35 mouse cellular contexts compared by ENCODE assay signal in genomic region chr9:35561583-35561982, GRCm38 (mm10). TPM values are rescaled to one million over a fixed set of nuclear protein-coding genes. Genes with fewer than 3 reads are reported as not detected.
A peak's percentile ranks its signal among the peaks of the same experiment; 100 is the strongest.
DNase-seq lines count a peak whose midpoint lies in the region; TF ChIP-seq lines count a peak whose summit lies in the region.
"Had no signal": no experiment of that assay in that cellular context is flagged by ENCODE, and none has a peak within 500 bp of the region (broad histone marks: within the 10 kb centered on the region; RNA-seq: fewer than 3 reads in every experiment).

No protein-coding gene starts in this region.

- H3K36me3 ChIP-seq in testis, adult 2 months (ENCODE audit: control insufficient read depth, insufficient read depth, low read length): peaks cover 2% of the 10 kb centered on the region

- peak overlapping the region; percentile 24 for H3K4me3 ChIP-seq in testis, adult 2 months (ENCODE audit: control insufficient read depth, low read depth, low read length)
- H3K4me3 ChIP-seq: embryonic facial prominence, embryonic 12.5 days; embryonic facial prominence, embryonic 15.5 days; gastrocnemius, adult 2 months; hindbrain, embryonic 10.5 days; hindbrain, embryonic 13.5 days had no signal

- H3K27me3 ChIP-seq in testis, adult 2 months (ENCODE audit: control insufficient read depth, insufficient read depth, low read length): no peaks in the 10 kb centered on the region
- H3K27me3 ChIP-seq: embryonic facial prominence, embryonic 12.5 days; embryonic facial prominence, embryonic 15.5 days had no signal

- TF ChIP-seq POLR2A in testis, adult 2 months (IDR thresholded peaks at IDR 0.05; ENCODE audit: control insufficient read depth, low read depth, low read length): no peak

- H3K4me1 ChIP-seq in testis, adult 2 months (ENCODE audit: control insufficient read depth, insufficient read depth, low read length): peaks cover 3% of the 10 kb centered on the region

- intact Hi-C loops in heart, postnatal 10 days (cut with DNase I): no loop called here

- DNase-seq in heart, adult 11 months: peak; percentile 71
- DNase-seq in heart, postnatal 10 days: no peak
- DNase-seq in layer of hippocampus, adult 9-11 months: peak; percentile 1
- no peak for DNase-seq in layer of hippocampus, adult 8-10 months (ENCODE audit: low spot score in 2 of 2)
- DNase-seq in testis, postnatal 14 days (ENCODE audit: low spot score): no peak
- DNase-seq in yolk sac, embryonic 10.5 days (ENCODE audit: low spot score): no peak
- no peak for DNase-seq in left cerebral cortex, adult 18-20 months (ENCODE audit: low spot score in 2 of 2)
- DNase-seq: adrenal gland, postnatal 10 days; adrenal gland, postnatal 36 days; B cell, adult 2 months; cerebellum, adult 2 months; cerebellum, adult 9-11 months; cerebellum, postnatal 25 days; forebrain, postnatal 0 days; gastrocnemius, adult 2 months; gastrocnemius, postnatal 14 days; heart, adult 18-20 months; heart, postnatal 36 days had no signal

- no peak for TF ChIP-seq CTCF in testis, adult 2 months (IDR thresholded peaks at IDR 0.05; ENCODE audit: control insufficient read depth, insufficient read depth, insufficient replicate concordance, low read depth, low read length)

- H3K27ac ChIP-seq in testis, adult 2 months (ENCODE audit: control insufficient read depth, insufficient read depth, low read depth, low read length): no peak overlapping the region
- H3K27ac ChIP-seq: embryonic facial prominence, embryonic 12.5 days; embryonic facial prominence, embryonic 15.5 days; gastrocnemius, adult 2 months; hindbrain, embryonic 10.5 days; hindbrain, embryonic 13.5 days had no signal

RNA-seq across cellular contexts. Expression of gene Pus3, which starts 3.2 kb away (rescaled TPM):
- 1 to 10 TPM; 7.4 to 8.4 TPM for total RNA-seq in heart, postnatal 10 days (2021)
- 10 to 100 TPM; 10.7 to 12.8 (median 12.2) TPM for total RNA-seq in layer of hippocampus, adult 8-10 months (2022)
- 2.8 and 3.5 TPM in 2 replicates for polyA plus RNA-seq in testis, adult 2 months (2012; rRNA removed)
- total RNA-seq in left cerebral cortex, adult 18-20 months (2021): 10 to 100 TPM; 12.0 to 12.1 TPM

RNA-seq across cellular contexts. Expression of gene Ddx25, which starts 3.3 kb away (rescaled TPM):
- under 1 TPM in 1 of 2 experiments, not detected in 1; 0.02 TPM for total RNA-seq in heart, postnatal 10 days (2021)
- 10 to 100 TPM; 14.2 to 17.9 (median 16.1) TPM for total RNA-seq in layer of hippocampus, adult 8-10 months (2022)
- 63.9 and 71.2 TPM in 2 replicates for polyA plus RNA-seq in testis, adult 2 months (2012; rRNA removed)
- 10 to 100 TPM; 17.7 to 18.4 TPM for total RNA-seq in left cerebral cortex, adult 18-20 months (2021)
- total RNA-seq: gastrocnemius, adult 2 months; heart, adult 18-20 months; heart, postnatal 36 days had no signal

RNA-seq across cellular contexts. Expression of gene Pate2, which starts 8.5 kb away (rescaled TPM):
- total RNA-seq in heart, postnatal 10 days (2021): under 1 TPM in 1 of 2 experiments, not detected in 1; 0.25 TPM
- total RNA-seq in layer of hippocampus, adult 8-10 months (2022): 1 to 10 TPM in 3 of 4 experiments, under 1 TPM in 1; 0.76 to 2.1 (median 1.4) TPM
- polyA plus RNA-seq in testis, adult 2 months (2012; rRNA removed): 1.1 and 2.3 TPM in 2 replicates
- under 1 TPM; 0.93 to 0.98 TPM for total RNA-seq in left cerebral cortex, adult 18-20 months (2021)
- total RNA-seq: gastrocnemius, adult 2 months; heart, adult 18-20 months; heart, postnatal 36 days had no signal

RNA-seq across cellular contexts. Expression of gene Hyls1, which starts 8.6 kb away (rescaled TPM):
- total RNA-seq in heart, postnatal 10 days (2021): 1 to 10 TPM; 3.5 to 4.5 TPM
- total RNA-seq in layer of hippocampus, adult 8-10 months (2022): 10 to 100 TPM; 14.8 to 16.2 (median 15.3) TPM
- polyA plus RNA-seq in testis, adult 2 months (2012; rRNA removed): 39.7 and 41.8 TPM in 2 replicates
- total RNA-seq in left cerebral cortex, adult 18-20 months (2021): 1 to 10 TPM; 9.0 to 9.1 TPM

RNA-seq across cellular contexts. Expression of gene Gm1113, which starts 43.5 kb away (rescaled TPM):
- not detected for total RNA-seq in heart, postnatal 10 days (2021)
- total RNA-seq in layer of hippocampus, adult 8-10 months (2022): not detected
- not detected in 2 replicates for polyA plus RNA-seq in testis, adult 2 months (2012; rRNA removed)
- not detected for total RNA-seq in left cerebral cortex, adult 18-20 months (2021)
- total RNA-seq: adrenal gland, adult 18-20 months; adrenal gland, postnatal 10 days; adrenal gland, postnatal 36 days; common myeloid progenitor, adult 5-6 weeks; ES-E14; forebrain, postnatal 0 days; gastrocnemius, adult 2 months; gastrocnemius, postnatal 14 days; gastrocnemius, postnatal 4 days; heart, adult 18-20 months; heart, postnatal 36 days had no signal
- polyA plus RNA-seq: cerebellum, adult 2 months; embryonic facial prominence, embryonic 12.5 days; embryonic facial prominence, embryonic 15.5 days; forebrain, embryonic 11.5 days; forebrain, embryonic 14.5 days; forebrain, postnatal 0 days; frontal cortex, adult 2 months; heart, embryonic 11.5 days; heart, embryonic 14.5 days; heart, postnatal 0 days; hindbrain, embryonic 10.5 days; hindbrain, embryonic 13.5 days; hindbrain, embryonic 16.5 days; Patski had no signal

Comparison
In these comparisons a context has a peak if more than half of its experiments do, and no peak if none do; other contexts are left out.
1. DNase-seq: peak in heart, adult 11 months (single experiment) and layer of hippocampus, adult 9-11 months (single experiment); none in heart, postnatal 10 days (0 of 2), layer of hippocampus, adult 8-10 months (0 of 2), testis, postnatal 14 days (single experiment), yolk sac, embryonic 10.5 days (single experiment) and left cerebral cortex, adult 18-20 months (0 of 2).
2. RNA of gene Ddx25, which starts 3.3 kb away (total RNA-seq): 17.7 to 18.4 TPM in left cerebral cortex, adult 18-20 months and 14.2 to 17.9 TPM in layer of hippocampus, adult 8-10 months; 0.02 TPM in heart, postnatal 10 days; every median in the first group is over 10 times any median in the second.